Mouse (Mus musculus) spleen, adult 2 months (tissue): ENCODE results near the gene Ankrd52. TPM values are rescaled to one million over a fixed set of nuclear protein-coding genes. Genes with fewer than 3 reads are reported as not detected.
A peak's percentile ranks its signal among the peaks of the same experiment; 100 is the strongest.

Source experiments
- DNase-seq, 2 experiments: peaks; one replicate each; pipeline versions ENCODE4 v3.0.0 to v3.0.0-alpha.2; 2012 to 2021; ENCODE audit warnings: low spot score in 2 of 2, low read depth in 1 of 2
- H3K27ac ChIP-seq: fragments of 200-500 bp; 2 replicates; pipeline ENCODE4 v1.5.1; 2012; ENCODE audit warnings: low read length, inconsistent platforms; ENCODE audit not compliant: insufficient read depth
- H3K27me3 ChIP-seq: fragments of 200-500 bp; 2 replicates; pipeline ENCODE4 v1.6.1; 2012; ENCODE audit warnings: mild to moderate bottlenecking, moderate library complexity, low read length, inconsistent platforms; ENCODE audit not compliant: control insufficient read depth, insufficient read depth
- H3K36me3 ChIP-seq: fragments of 200-500 bp; 2 replicates; pipeline ENCODE4 v1.6.1; 2012; ENCODE audit warnings: mild to moderate bottlenecking, low read length, inconsistent platforms; ENCODE audit not compliant: control insufficient read depth, insufficient read depth
- H3K4me1 ChIP-seq: fragments of 200-500 bp; 2 replicates; pipeline ENCODE4 v1.6.1; 2011; ENCODE audit warnings: inconsistent platforms; ENCODE audit not compliant: control insufficient read depth, insufficient read depth, insufficient read length
- H3K4me3 ChIP-seq: fragments of 200-500 bp; 2 replicates; pipeline ENCODE4 v1.5.1; 2011; ENCODE audit warnings: mild to moderate bottlenecking, inconsistent platforms; ENCODE audit not compliant: insufficient read depth, insufficient read length; ENCODE audit errors: extremely low read depth
- CTCF ChIP-seq: fragments of 200-500 bp; IDR thresholded peaks from 2 replicates; pipeline ENCODE4 v1.5.1; 2011; ENCODE audit warnings: mild to moderate bottlenecking, inconsistent platforms; ENCODE audit not compliant: insufficient read depth, insufficient read length, insufficient replicate concordance; ENCODE audit errors: extremely low read depth
- POLR2A ChIP-seq: fragments of 200-500 bp; IDR thresholded peaks from 2 replicates; pipeline ENCODE4 v1.6.1; 2011; ENCODE audit warnings: low read depth, low read length, inconsistent platforms
- WGBS: fragments of 180-500 bp; shearing (Covaris S2); methylation state at CpG from one replicate; pipeline ENCODE4 v1.1.7; 2018; 5-methylcytosine and 5-hydroxymethylcytosine counted together
- polyA plus RNA-seq: library from polyadenylated mRNA; depleted of rRNA; stranded (reverse); fragments of >200 nt; gene quantifications from 2 replicates; pipeline ENCODE4 v1.2.3, GENCODE M21; 2012; rRNA removed

The Ankrd52 gene
- polyA plus RNA-seq, 1 experiment: 31.1 TPM

DNA sequence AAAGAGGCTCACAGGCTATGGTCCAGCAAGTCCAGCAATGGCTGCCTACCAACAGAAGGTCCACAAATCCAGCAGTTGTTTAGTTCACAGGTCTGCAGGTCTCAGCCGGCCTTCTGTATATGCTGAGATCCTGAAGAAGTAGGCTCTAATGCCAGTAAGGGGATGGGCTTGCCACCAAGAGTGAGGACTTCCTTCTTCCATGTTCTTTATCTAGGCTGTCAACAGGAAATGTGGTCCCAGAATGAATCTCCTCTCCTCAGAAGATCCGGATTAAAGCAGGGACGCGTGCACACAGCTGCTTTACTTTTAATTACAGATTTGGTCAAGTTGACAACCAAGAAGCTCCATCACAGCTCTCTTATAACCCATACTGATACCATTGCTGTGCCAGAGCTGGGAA, 68.5 kb downstream of the Ankrd52 start:
- Histone ChIP-seq H3K36me3 (no peaks in the 10 kb centered on the region), H3K27ac (no peak overlapping the region), H3K27me3 (no peaks in the 10 kb centered on the region), H3K4me1 (peaks cover 3% of the 10 kb centered on the region; the same call in 1 of the 2 replicates), H3K4me3 (no peak overlapping the region)
- TF ChIP-seq CTCF: no peak
- no peak for DNase-seq
- 55% methylated on average over 4 of the region's 4 CpGs for WGBS

DNA sequence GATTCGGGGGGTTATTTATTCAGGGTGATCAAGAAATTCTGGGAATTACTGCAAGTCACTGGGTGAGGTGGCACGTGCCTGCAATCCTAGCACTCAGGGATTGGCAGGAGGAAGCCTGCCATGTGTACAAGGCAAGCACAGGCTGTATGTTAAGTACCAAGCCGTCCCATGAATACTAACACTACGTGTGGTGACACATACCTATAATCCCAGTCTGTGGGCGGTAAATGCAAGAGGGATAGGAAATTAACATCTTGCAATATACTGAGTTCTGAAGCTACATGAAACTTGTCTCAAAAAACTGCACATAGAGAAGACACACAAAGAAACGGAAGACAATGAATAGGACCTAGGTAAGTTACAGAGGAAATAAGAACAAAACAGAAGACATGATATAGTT, 74.1 kb downstream of the Ankrd52 start:
- no peak for TF ChIP-seq CTCF
- TF ChIP-seq POLR2A: no peak
- Histone ChIP-seq H3K27ac (no peak overlapping the region), H3K4me3 (no peak overlapping the region), H3K36me3 (no peaks in the 10 kb centered on the region), H3K27me3 (no peaks in the 10 kb centered on the region), H3K4me1 (peaks cover 3% of the 10 kb centered on the region; the same call in 1 of the 2 replicates)
- no peak for DNase-seq
- 84% methylated on average over 6 of the region's 6 CpGs for WGBS

DNA sequence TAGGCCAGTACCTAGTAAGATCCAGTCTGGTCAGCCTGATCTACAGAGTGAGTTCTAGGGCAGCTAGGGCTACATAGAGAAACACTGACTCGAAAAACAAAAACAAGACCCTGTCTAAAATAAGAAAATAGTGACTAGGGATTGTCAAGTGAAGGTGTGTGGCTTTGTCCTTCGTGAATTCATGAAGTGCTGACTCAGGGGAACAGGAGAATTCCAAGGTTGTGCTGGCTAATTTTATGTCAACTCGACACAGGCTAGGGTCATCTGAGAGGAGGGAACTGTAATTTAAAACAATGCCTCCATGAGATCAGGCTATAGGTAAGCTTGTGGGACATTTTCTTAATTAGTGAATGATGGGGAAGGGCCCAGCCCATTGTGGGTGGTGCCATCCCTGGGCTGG, 77.6 kb downstream of the Ankrd52 start:
- TF ChIP-seq POLR2A (no peak), CTCF (no peak)
- no peaks in the 10 kb centered on the region for H3K36me3 ChIP-seq
- no peak overlapping the region for H3K27ac ChIP-seq
- no peak overlapping the region for H3K4me3 ChIP-seq
- no peak for DNase-seq
- 89% methylated on average over 3 of the region's 3 CpGs for WGBS
- H3K4me1 ChIP-seq: no peaks in the 10 kb centered on the region
- no peaks in the 10 kb centered on the region for H3K27me3 ChIP-seq

DNA sequence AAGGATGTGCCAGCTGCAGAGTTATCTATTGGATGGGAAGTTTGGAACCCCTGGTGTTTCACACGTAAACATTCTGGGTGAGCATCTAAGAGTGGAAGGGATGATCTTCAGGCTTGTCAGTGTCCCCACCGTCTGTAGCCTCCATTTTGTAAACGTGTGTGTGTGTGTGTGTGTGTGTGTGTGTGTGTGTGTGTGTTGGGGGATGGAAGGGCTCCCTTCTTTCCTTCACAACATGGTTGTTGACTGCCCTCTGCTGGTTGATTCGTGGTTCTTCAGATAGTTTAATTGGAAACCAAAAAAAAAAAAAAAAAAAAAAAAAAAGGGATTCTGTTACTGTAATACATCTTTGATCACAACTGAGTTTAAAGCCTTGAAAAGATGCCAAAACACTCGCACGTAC, 78.4 kb downstream of the Ankrd52 start:
- no peaks in the 10 kb centered on the region for H3K36me3 ChIP-seq
- DNase-seq: peak in 1 of 2 experiments; percentile 61
- no peak for TF ChIP-seq POLR2A
- TF ChIP-seq CTCF: peak; percentile 49; the same call in 1 of the 2 replicates
- 6% methylated on average over 6 of the region's 6 CpGs for WGBS
- H3K27me3 ChIP-seq: no peaks in the 10 kb centered on the region
- H3K4me3 ChIP-seq: no peak overlapping the region
- peaks cover 3% of the 10 kb centered on the region; the same call in 1 of the 2 replicates for H3K4me1 ChIP-seq
- no peak overlapping the region for H3K27ac ChIP-seq

DNA sequence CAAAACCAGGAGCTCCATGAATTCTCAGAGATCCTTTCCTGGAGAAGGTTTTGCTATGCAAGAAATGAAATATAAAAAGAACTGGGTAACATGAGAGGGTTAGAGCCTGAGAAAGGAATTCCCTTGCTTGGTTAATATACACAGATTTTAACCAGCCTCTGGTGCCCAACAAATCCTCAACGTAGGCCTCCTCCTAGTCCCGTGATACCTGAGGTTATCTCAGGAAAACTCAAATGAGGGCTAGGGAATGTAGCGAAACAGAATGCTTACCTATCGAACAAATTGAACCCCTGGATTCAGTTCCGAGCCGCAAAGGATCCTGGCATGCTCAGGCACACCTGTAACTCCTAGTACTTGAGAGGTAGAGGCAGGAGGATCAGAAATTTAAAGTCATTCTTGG, 80.8 kb downstream of the Ankrd52 start:
- H3K4me3 ChIP-seq: no peak overlapping the region
- H3K36me3 ChIP-seq: no peaks in the 10 kb centered on the region
- H3K27me3 ChIP-seq: no peaks in the 10 kb centered on the region
- TF ChIP-seq CTCF: no peak
- TF ChIP-seq POLR2A: no peak
- peaks cover 6% of the 10 kb centered on the region; the same call in 1 of the 2 replicates for H3K4me1 ChIP-seq
- H3K27ac ChIP-seq: no peak overlapping the region
- WGBS: 96% methylated on average over 6 of the region's 6 CpGs
- no peak for DNase-seq

Other genes starting within 250 kb of the Ankrd52 start
- gene Rbms2, start 196.8 kb upstream of the Ankrd52 start, polyA plus RNA-seq: 30.0 and 37.0 TPM in 2 replicates
- 4.7 and 6.6 TPM in 2 replicates for gene Gls2, start 182.7 kb upstream of the Ankrd52 start, polyA plus RNA-seq
- gene Spryd4, start 165.3 kb upstream of the Ankrd52 start, polyA plus RNA-seq: 6.0 and 7.6 TPM in 2 replicates
- gene Mip, start 151.3 kb upstream of the Ankrd52 start, polyA plus RNA-seq: 0.08 TPM in 1 of 2 replicates, not detected in the other
- 4.8 and 6.7 TPM in 2 replicates for gene Timeless, start 145.1 kb upstream of the Ankrd52 start, polyA plus RNA-seq
- gene Apon, start 123.0 kb upstream of the Ankrd52 start, polyA plus RNA-seq: 0.06 and 0.20 TPM in 2 replicates
- 1.0 and 1.4 TPM in 2 replicates for gene Apof, start 108.4 kb upstream of the Ankrd52 start, polyA plus RNA-seq
- gene Stat2, start 106.6 kb upstream of the Ankrd52 start, polyA plus RNA-seq: 34.6 and 42.1 TPM in 2 replicates
- gene Il23a, start 78.4 kb upstream of the Ankrd52 start, polyA plus RNA-seq: not detected in 2 replicates
- 25.7 and 30.6 TPM in 2 replicates for gene Pan2, start 73.8 kb upstream of the Ankrd52 start, polyA plus RNA-seq
- gene Cnpy2, start 54.7 kb upstream of the Ankrd52 start, polyA plus RNA-seq: 15.9 and 17.2 TPM in 2 replicates
- gene Cs, start 39.4 kb upstream of the Ankrd52 start, polyA plus RNA-seq: 70.4 and 89.2 TPM in 2 replicates
- gene Coq10a, start 8.1 kb upstream of the Ankrd52 start, polyA plus RNA-seq: 32.1 and 63.8 TPM in 2 replicates
- 15.2 and 17.1 TPM in 2 replicates for gene Slc39a5, start 24.1 kb downstream of the Ankrd52 start, polyA plus RNA-seq
- gene Nabp2, start 34.4 kb downstream of the Ankrd52 start, polyA plus RNA-seq: 19.8 and 21.2 TPM in 2 replicates
- 24.1 and 29.4 TPM in 2 replicates for gene Rnf41, start 34.5 kb downstream of the Ankrd52 start, polyA plus RNA-seq
- 67.8 and 84.5 TPM in 2 replicates for gene Smarcc2, start 82.1 kb downstream of the Ankrd52 start, polyA plus RNA-seq
- 376 and 451 TPM in 2 replicates for gene Myl6, start 117.0 kb downstream of the Ankrd52 start, polyA plus RNA-seq
- 0.67 and 1.1 TPM in 2 replicates for gene Myl6b, start 121.6 kb downstream of the Ankrd52 start, polyA plus RNA-seq
- 121 and 148 TPM in 2 replicates for gene Esyt1, start 148.8 kb downstream of the Ankrd52 start, polyA plus RNA-seq
- gene Zc3h10, start 170.7 kb downstream of the Ankrd52 start, polyA plus RNA-seq: 17.4 and 19.9 TPM in 2 replicates
- gene Rpl41, start 172.2 kb downstream of the Ankrd52 start, polyA plus RNA-seq: 2,135 and 2,270 TPM in 2 replicates
- gene Pa2g4, start 188.9 kb downstream of the Ankrd52 start, polyA plus RNA-seq: 16.8 and 18.9 TPM in 2 replicates
- gene Erbb3, start 212.5 kb downstream of the Ankrd52 start, polyA plus RNA-seq: 1.6 TPM in 2 replicates
- gene Rps26, start 249.6 kb downstream of the Ankrd52 start, polyA plus RNA-seq: 929 and 934 TPM in 2 replicates